Comparison of ENCODE assay signal across 16 mouse cellular contexts in genomic region chr16:87188737-87189136, GRCm38 (mm10).
"Had no signal": no experiment of that assay in that cellular context is flagged by ENCODE, and none has a peak within 500 bp of the region (broad histone marks: within the 10 kb centered on the region; RNA-seq: fewer than 3 reads in every experiment).

No protein-coding gene starts in this region.

- DNase-seq: gastrocnemius, adult 2 months; gastrocnemius, postnatal 10 days; gastrocnemius, postnatal 25 days; heart, adult 18-20 months; heart, postnatal 14 days; heart, postnatal 36 days; kidney, adult 11 months; kidney, adult 2 months; kidney, adult 9 months; kidney, postnatal 14 days; kidney, postnatal 36 days; layer of hippocampus, adult 9-11 months; layer of hippocampus, postnatal 36 days; left cerebral cortex, postnatal 4 days had no signal

- ATAC-seq: hindbrain, postnatal 0 days; intestine, embryonic 16.5 days had no signal
